Mouse (Mus musculus) lung, embryonic 15.5 days (tissue): Measurements from ENCODE around the gene Duoxa2. TPM values are rescaled to one million over a fixed set of nuclear protein-coding genes. Genes with fewer than 3 reads are reported as not detected.

Experiments
- ATAC-seq: fragments of 200-750 bp; cut with Nextera tagmentation; 2 replicates; pipeline ENCODE4 v1.8.0; 2017; ENCODE audit warnings: moderate number of reproducible peaks, borderline replicate concordance; ENCODE audit not compliant: low FRiP score, low TSS enrichment; ENCODE audit errors: extremely low read depth
- H3K27ac ChIP-seq: fragments of 300-500 bp; sonication (generic); 2 replicates; pipeline ENCODE4 v1.5.1; 2015; ENCODE audit warnings: moderate library complexity, mild to moderate bottlenecking, inconsistent platforms
- H3K27me3 ChIP-seq: fragments of 300-500 bp; sonication (generic); 2 replicates; pipeline ENCODE4 v1.6.1; 2015; ENCODE audit warnings: inconsistent platforms
- H3K36me3 ChIP-seq: fragments of 300-500 bp; sonication (generic); 2 replicates; pipeline ENCODE4 v1.6.1; 2015; ENCODE audit warnings: inconsistent platforms
- H3K4me1 ChIP-seq: fragments of 300-500 bp; sonication (generic); 2 replicates; pipeline ENCODE4 v1.6.1; 2015; ENCODE audit warnings: inconsistent platforms
- H3K4me2 ChIP-seq: fragments of 300-500 bp; sonication (generic); 2 replicates; pipeline ENCODE4 v1.6.1; 2015; ENCODE audit warnings: inconsistent platforms, mild to moderate bottlenecking, moderate library complexity
- H3K4me3 ChIP-seq: fragments of 300-500 bp; sonication (generic); 2 replicates; pipeline ENCODE4 v1.5.1; 2015; ENCODE audit warnings: mild to moderate bottlenecking, inconsistent platforms
- H3K9ac ChIP-seq: fragments of 300-500 bp; sonication (generic); 2 replicates; pipeline ENCODE4 v1.6.1; 2015; ENCODE audit warnings: inconsistent platforms
- H3K9me3 ChIP-seq: fragments of 300-500 bp; sonication (generic); 2 replicates; pipeline ENCODE4 v1.6.1; 2016; ENCODE audit warnings: inconsistent platforms
- WGBS: fragments of 180-500 bp; shearing (Covaris S2); methylation state at CpG from one replicate; pipeline ENCODE4 v1.1.7; 2015; 5-methylcytosine and 5-hydroxymethylcytosine counted together
- polyA plus RNA-seq: library from polyadenylated mRNA; unstranded; fragments of >200 nt; fragmentation: Nextera tagmentation; extraction: Ambion mirVana; gene quantifications from 2 replicates; pipeline ENCODE4 v1.2.1, GENCODE M21; 2015

Gene Duoxa2
- polyA plus RNA-seq: not detected in 2 replicates

GRCm38 (mm10) chr2:122298596-122299490 lies at the start of gene Duoxa2:
Duoxa2 (plus strand) TSS chr2:122298900.
- peak within 1 kb of the TSS; percentile 19 for H3K4me3 ChIP-seq
- 2% methylated on average over 43 of the region's 43 CpGs for WGBS
- peaks cover 27% of the 10 kb centered on the region for H3K4me1 ChIP-seq
- no peaks in the 10 kb centered on the region for H3K9me3 ChIP-seq
- peaks cover 99% of the 10 kb centered on the region for H3K27me3 ChIP-seq
- no peaks in the 10 kb centered on the region for H3K36me3 ChIP-seq
- no peak within 1 kb of the TSS for H3K9ac ChIP-seq
- ATAC-seq: no peak
- no peak within 1 kb of the TSS for H3K27ac ChIP-seq
- H3K4me2 ChIP-seq: peak within 1 kb of the TSS; percentile 47

GRCm38 (mm10) chr2:122255997-122256396 lies 42.7 kb upstream of the Duoxa2 start:
- Histone ChIP-seq H3K4me2 (no peak overlapping the region), H3K9me3 (no peaks in the 10 kb centered on the region), H3K27me3 (no peaks in the 10 kb centered on the region), H3K9ac (no peak overlapping the region), H3K36me3 (no peaks in the 10 kb centered on the region), H3K4me1 (no peaks in the 10 kb centered on the region), H3K4me3 (no peak overlapping the region), H3K27ac (no peak overlapping the region)
- ATAC-seq: no peak
- 92% methylated on average over 5 of the region's 5 CpGs for WGBS

GRCm38 (mm10) chr2:122260729-122261128 lies 38.0 kb upstream of the Duoxa2 start:
- no peak overlapping the region for H3K27ac ChIP-seq
- H3K4me3 ChIP-seq: no peak overlapping the region
- H3K27me3 ChIP-seq: no peaks in the 10 kb centered on the region
- H3K9me3 ChIP-seq: no peaks in the 10 kb centered on the region
- H3K36me3 ChIP-seq: no peaks in the 10 kb centered on the region
- H3K4me1 ChIP-seq: no peaks in the 10 kb centered on the region
- H3K4me2 ChIP-seq: no peak overlapping the region
- 85% methylated on average over 5 of the region's 5 CpGs for WGBS
- ATAC-seq: no peak
- no peak overlapping the region for H3K9ac ChIP-seq

DNA sequence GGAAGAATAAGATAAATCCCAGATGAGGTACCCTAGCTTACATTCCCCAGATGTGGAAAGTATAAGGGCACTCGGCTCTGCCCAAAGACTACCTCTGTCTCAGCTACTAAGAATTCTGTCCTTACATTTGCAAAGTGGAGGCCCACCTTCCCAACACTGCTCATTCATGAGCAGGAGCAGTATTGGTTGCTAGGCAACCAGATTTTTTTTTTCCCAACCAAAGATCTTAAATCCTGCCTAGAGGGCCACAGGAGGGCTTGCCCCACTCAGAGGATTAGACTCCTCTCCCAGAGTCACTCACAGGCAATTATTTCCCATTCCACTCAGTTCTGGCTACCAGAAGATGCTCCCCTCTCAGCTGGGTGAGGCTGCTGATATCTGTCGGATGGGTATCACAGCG lies 34.0 kb upstream of the Duoxa2 start:
- Histone ChIP-seq H3K4me3 (no peak overlapping the region), H3K36me3 (no peaks in the 10 kb centered on the region), H3K4me2 (no peak overlapping the region), H3K4me1 (no peaks in the 10 kb centered on the region), H3K9me3 (no peaks in the 10 kb centered on the region), H3K27ac (no peak overlapping the region), H3K27me3 (no peaks in the 10 kb centered on the region), H3K9ac (no peak overlapping the region)
- ATAC-seq: no peak
- WGBS: 74% methylated on average over 3 of the region's 3 CpGs

DNA sequence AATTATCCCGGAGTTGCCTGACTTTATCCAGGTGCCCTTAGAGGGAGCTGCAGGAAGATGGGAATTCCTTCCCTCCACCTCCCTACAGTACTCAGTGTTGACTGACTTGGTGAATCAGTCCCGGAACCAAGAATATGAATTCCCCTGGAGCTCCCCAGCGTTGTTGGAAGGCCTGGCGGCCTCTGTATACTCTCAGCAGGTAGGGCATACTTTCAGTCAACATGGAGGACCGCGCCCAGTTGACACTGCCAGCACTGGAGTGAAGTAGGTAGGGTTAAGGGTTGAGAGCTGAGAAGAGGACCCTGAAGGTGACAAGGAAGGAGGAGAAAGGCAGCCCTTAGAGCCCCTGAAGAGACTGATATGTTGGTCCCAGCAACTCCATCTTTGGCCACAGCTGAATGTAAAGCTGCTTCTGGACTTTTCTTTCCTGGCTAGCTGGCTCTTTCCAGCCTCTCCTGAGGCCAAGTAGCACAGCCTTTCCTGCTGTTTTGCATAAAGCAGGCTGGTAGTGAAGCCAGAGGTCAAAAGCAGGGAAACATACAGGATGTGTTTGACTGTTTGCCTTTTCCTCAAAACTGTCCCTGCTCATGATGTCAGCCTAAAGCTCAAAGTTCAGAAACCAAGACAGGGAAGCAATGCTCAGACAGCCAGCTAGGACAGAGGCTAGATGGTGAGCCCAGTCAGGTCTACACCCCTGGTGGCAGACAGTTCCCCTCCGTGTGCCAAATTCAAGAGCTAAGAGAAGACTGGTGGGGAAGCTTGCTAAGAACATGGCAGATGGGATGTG lies 32.1 kb upstream of the Duoxa2 start:
- WGBS: 74% methylated on average over 7 of the region's 7 CpGs
- Histone ChIP-seq H3K4me3 (no peak overlapping the region), H3K4me1 (no peaks in the 10 kb centered on the region), H3K9ac (no peak overlapping the region), H3K27ac (no peak overlapping the region), H3K27me3 (no peaks in the 10 kb centered on the region), H3K4me2 (no peak overlapping the region), H3K36me3 (no peaks in the 10 kb centered on the region), H3K9me3 (no peaks in the 10 kb centered on the region)
- no peak for ATAC-seq

DNA sequence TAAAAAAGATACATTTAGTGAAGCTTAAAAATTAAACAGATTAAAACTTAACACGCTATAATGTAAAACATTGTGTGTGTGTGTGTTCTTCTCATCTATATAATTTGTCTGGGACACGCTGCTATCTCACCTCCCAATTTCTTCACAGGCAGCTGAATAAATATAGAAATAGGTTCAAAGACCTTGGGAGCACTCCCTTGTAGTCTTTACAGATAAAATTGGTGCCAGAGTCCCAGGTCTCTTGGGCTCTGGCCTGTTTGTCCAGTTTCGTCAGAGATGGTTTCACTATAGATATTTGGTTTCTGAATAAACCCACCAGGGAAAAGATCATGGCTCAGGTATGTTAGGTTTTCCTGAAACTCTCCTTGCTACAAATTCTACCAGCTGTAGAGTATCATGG lies 19.9 kb upstream of the Duoxa2 start:
- Histone ChIP-seq H3K4me2 (no peak overlapping the region), H3K4me1 (no peaks in the 10 kb centered on the region), H3K36me3 (no peaks in the 10 kb centered on the region), H3K9ac (no peak overlapping the region), H3K9me3 (no peaks in the 10 kb centered on the region), H3K4me3 (no peak overlapping the region), H3K27ac (no peak overlapping the region), H3K27me3 (no peaks in the 10 kb centered on the region)
- no peak for ATAC-seq
- WGBS: 63% methylated on average over 3 of the region's 3 CpGs

DNA sequence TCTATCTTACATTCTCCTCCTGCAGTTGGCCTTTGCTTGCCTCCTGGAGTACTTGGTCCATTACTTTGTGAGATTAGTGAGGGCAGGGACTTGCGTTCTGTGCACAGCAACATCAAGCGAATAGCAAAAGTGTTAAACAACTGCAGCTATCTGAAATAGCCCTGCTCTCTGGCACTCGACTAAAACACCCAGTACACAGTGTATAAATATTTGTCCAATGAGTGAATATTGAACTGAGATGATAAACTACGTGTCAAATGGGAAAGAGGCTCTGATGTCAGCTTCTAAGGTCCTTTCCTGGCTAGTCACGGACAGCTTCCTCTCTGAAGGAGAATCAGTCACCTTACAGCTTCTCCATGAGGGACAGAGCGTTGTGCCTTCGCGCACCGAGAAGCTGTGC lies 14.6 kb upstream of the Duoxa2 start:
- ATAC-seq: no peak
- H3K27me3 ChIP-seq: no peaks in the 10 kb centered on the region
- 44% methylated on average over 9 of the region's 9 CpGs for WGBS
- H3K9ac ChIP-seq: no peak overlapping the region
- H3K4me2 ChIP-seq: no peak overlapping the region
- no peak overlapping the region for H3K27ac ChIP-seq
- H3K4me3 ChIP-seq: no peak overlapping the region
- H3K9me3 ChIP-seq: no peaks in the 10 kb centered on the region
- H3K36me3 ChIP-seq: no peaks in the 10 kb centered on the region
- no peaks in the 10 kb centered on the region for H3K4me1 ChIP-seq

GRCm38 (mm10) chr2:122286137-122286536 lies 12.6 kb upstream of the Duoxa2 start:
- Histone ChIP-seq H3K4me3 (no peak overlapping the region), H3K27me3 (no peaks in the 10 kb centered on the region), H3K9ac (no peak overlapping the region), H3K9me3 (no peaks in the 10 kb centered on the region), H3K4me1 (no peaks in the 10 kb centered on the region), H3K36me3 (no peaks in the 10 kb centered on the region), H3K4me2 (no peak overlapping the region), H3K27ac (no peak overlapping the region)
- no peak for ATAC-seq
- WGBS: 44% methylated on average over 7 of the region's 7 CpGs

- Histone ChIP-seq H3K4me3 (no peak overlapping the region), H3K36me3 (no peaks in the 10 kb centered on the region), H3K4me1 (peaks cover 14% of the 10 kb centered on the region), H3K4me2 (no peak overlapping the region), H3K9me3 (no peaks in the 10 kb centered on the region), H3K27ac (no peak overlapping the region), H3K9ac (no peak overlapping the region), H3K27me3 (peaks cover 68% of the 10 kb centered on the region)
- no peak for ATAC-seq
- 10% methylated on average over 7 of the region's 7 CpGs for WGBS
These were observed 3.8 kb upstream of the Duoxa2 start for GRCm38 (mm10) chr2:122294916-122295315.

DNA sequence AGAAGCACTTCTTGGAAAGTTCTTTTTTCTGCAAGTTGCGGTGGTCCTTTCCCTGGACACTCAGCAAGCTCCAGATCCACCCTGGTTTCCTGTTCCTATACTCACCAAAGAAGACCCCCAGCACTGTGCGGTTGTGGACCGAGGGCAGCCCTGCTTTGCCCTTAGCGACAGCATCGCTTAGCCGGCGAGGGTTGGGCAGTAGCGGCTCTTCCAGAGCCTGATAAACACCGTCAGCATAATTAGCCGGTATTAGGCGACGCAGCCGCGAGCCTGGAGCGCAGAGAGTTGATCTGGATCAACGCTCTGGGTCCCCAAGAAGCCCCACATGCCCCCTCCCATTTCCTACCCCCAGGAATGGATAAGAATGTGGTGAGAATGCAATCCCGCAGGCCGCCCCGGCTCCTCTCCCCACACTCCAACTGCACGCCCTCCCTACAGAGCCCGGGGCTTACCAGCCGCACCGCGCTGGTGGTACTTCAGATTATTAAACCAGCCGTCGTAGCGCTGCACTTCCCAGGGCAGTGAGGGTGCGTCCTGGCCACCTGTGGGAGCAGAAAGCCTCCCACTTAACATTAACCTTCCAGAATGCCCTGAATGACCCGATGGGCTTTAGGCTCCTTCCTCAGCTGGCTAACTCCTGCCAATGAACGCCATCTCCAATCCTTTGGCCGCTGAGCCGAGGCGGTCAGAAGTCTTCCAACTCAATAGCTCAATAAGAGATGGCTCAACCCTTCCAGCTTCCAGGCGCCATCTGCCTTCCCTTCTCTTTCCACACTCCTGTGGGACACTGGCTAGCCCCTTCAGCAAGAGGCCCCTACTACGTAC lies 1.2 kb upstream of the Duoxa2 start:
- H3K9me3 ChIP-seq: no peaks in the 10 kb centered on the region
- 2% methylated on average over 35 of the region's 35 CpGs for WGBS
- H3K4me1 ChIP-seq: peaks cover 27% of the 10 kb centered on the region
- no peaks in the 10 kb centered on the region for H3K36me3 ChIP-seq
- ATAC-seq: no peak
- no peak overlapping the region for H3K4me3 ChIP-seq
- H3K27me3 ChIP-seq: peaks cover 94% of the 10 kb centered on the region
- no peak overlapping the region for H3K9ac ChIP-seq
- peak overlapping the region; percentile 19; the same call in 1 of the 2 replicates for H3K4me2 ChIP-seq
- no peak overlapping the region for H3K27ac ChIP-seq

GRCm38 (mm10) chr2:122298096-122298499 lies 602 bp upstream of the Duoxa2 start, which contains the start of gene Duox2:
Duox2 (minus strand) TSS chr2:122298449.
- Histone ChIP-seq H3K4me3 (peak within 1 kb of the TSS; percentile 19), H3K4me1 (peaks cover 27% of the 10 kb centered on the region), H3K9ac (no peak within 1 kb of the TSS), H3K36me3 (no peaks in the 10 kb centered on the region), H3K27ac (no peak within 1 kb of the TSS), H3K27me3 (peaks cover 99% of the 10 kb centered on the region), H3K4me2 (peak within 1 kb of the TSS; percentile 47), H3K9me3 (no peaks in the 10 kb centered on the region)
- WGBS: 5% methylated on average over 13 of the region's 13 CpGs
- ATAC-seq: no peak
